Mouse (Mus musculus) CH12.LX (cell line): ENCODE measurements around the gene Cd81. TPM values are rescaled to one million over a fixed set of nuclear protein-coding genes. Genes with fewer than 3 reads are reported as not detected.

Experiments used
- DNase-seq: peaks from one replicate; pipeline ENCODE4 v3.0.0-alpha.2; 2013; ENCODE audit errors: extremely low read depth
- H3K27ac ChIP-seq: 2 replicates; pipeline ENCODE4 v1.5.1; 2012; ENCODE audit warnings: low read depth, mild to moderate bottlenecking, control low read depth, moderate library complexity; ENCODE audit not compliant: insufficient read depth
- H3K27me3 ChIP-seq: replicated peaks from 2 replicates; pipeline ENCODE3; 2012; ENCODE audit warnings: inconsistent platforms
- H3K36me3 ChIP-seq, 2 experiments: replicated peaks in 1 of 2; 2 replicates each; pipeline versions ENCODE3 to v1.6.1; 2012; ENCODE audit warnings: inconsistent platforms in 1 of 2, low read length in 1 of 2, mild to moderate bottlenecking in 1 of 2, mixed read lengths in 1 of 2, moderate library complexity in 1 of 2; ENCODE audit not compliant: control insufficient read depth in 1 of 2, insufficient read depth in 1 of 2
- H3K4me1 ChIP-seq, 2 experiments: 2 replicates each; pipeline ENCODE4 v1.6.1; 2012; ENCODE audit warnings: inconsistent platforms in 1 of 2, moderate library complexity in 1 of 2; ENCODE audit not compliant: insufficient read depth in 2 of 2, control insufficient read depth in 1 of 2
- H3K4me2 ChIP-seq: 2 replicates; pipeline ENCODE4 v1.6.1; 2012; ENCODE audit warnings: low read depth, mild to moderate bottlenecking, control low read depth; ENCODE audit not compliant: poor library complexity, insufficient read depth, severe bottlenecking
- H3K4me3 ChIP-seq, 3 experiments: fragments of 150-350 bp in 1 of 3; sonication (generic) in 1 of 3; replicated peaks in 1 of 3; 2 replicates each; pipeline versions ENCODE3 to v1.5.1; 2011 to 2012; ENCODE audit warnings: low read depth in 2 of 3, low read length in 2 of 3, mild to moderate bottlenecking in 2 of 3, moderate library complexity in 2 of 3, control low read depth in 1 of 3, improper control_type of control experiment in 1 of 3, inconsistent platforms in 1 of 3, mixed read lengths in 1 of 3; ENCODE audit not compliant: poor library complexity in 1 of 3
- H3K79me2 ChIP-seq: replicated peaks from 2 replicates; pipeline ENCODE4 v1.6.1; 2012; ENCODE audit warnings: mild to moderate bottlenecking, moderate library complexity; ENCODE audit not compliant: control insufficient read depth, poor library complexity, insufficient read depth, severe bottlenecking; ENCODE audit errors: extremely low read depth
- H3K9ac ChIP-seq: 2 replicates; pipeline ENCODE4 v1.6.1; 2012; ENCODE audit warnings: low read depth, mild to moderate bottlenecking, control low read depth, moderate library complexity; ENCODE audit not compliant: insufficient read depth
- H3K9me3 ChIP-seq: replicated peaks from 2 replicates; pipeline ENCODE3; 2012; ENCODE audit warnings: low read length, inconsistent platforms, mixed read lengths
- BHLHE40 ChIP-seq: IDR thresholded peaks from 2 replicates; pipeline ENCODE4 v1.6.1; 2011; ENCODE audit warnings: mild to moderate bottlenecking, low read depth, low read length, improper control_type of control experiment
- CHD1 ChIP-seq: IDR thresholded peaks from 2 replicates; pipeline ENCODE4 v1.6.1; 2012; ENCODE audit warnings: low read depth, low read length, improper control_type of control experiment, inconsistent platforms
- CHD2 ChIP-seq: IDR thresholded peaks from 2 replicates; pipeline ENCODE4 v1.6.1; 2011; ENCODE audit warnings: low read length, improper control_type of control experiment
- CTCF ChIP-seq, 2 experiments: IDR thresholded peaks in 1 of 2; conservative IDR thresholded peaks in 1 of 2; 2 replicates each; pipeline ENCODE4 v1.5.1; 2011 to 2012; ENCODE audit warnings: low read depth in 2 of 2, low read length in 2 of 2, improper control_type of control experiment in 1 of 2, inconsistent platforms in 1 of 2, mild to moderate bottlenecking in 1 of 2, moderate library complexity in 1 of 2
- E2F4 ChIP-seq: IDR thresholded peaks from 2 replicates; pipeline ENCODE4 v1.6.1; 2011; ENCODE audit warnings: low read depth, low read length, improper control_type of control experiment; ENCODE audit not compliant: insufficient replicate concordance
- ELF1 ChIP-seq: IDR thresholded peaks from 2 replicates; pipeline ENCODE4 v1.6.1; 2014; ENCODE audit warnings: low read depth, mild to moderate bottlenecking, inconsistent platforms, low read length, improper control_type of control experiment
- EP300 ChIP-seq: IDR thresholded peaks from 2 replicates; pipeline ENCODE4 v1.6.1; 2011; ENCODE audit warnings: low read length, improper control_type of control experiment
- ETS1 ChIP-seq: conservative IDR thresholded peaks from 2 replicates; pipeline ENCODE4 v1.6.1; 2012; ENCODE audit warnings: low read depth, mild to moderate bottlenecking, inconsistent platforms, low read length, improper control_type of control experiment, moderate library complexity
- GABPA ChIP-seq: IDR thresholded peaks from 2 replicates; pipeline ENCODE4 v1.6.1; 2012; ENCODE audit warnings: low read depth, low read length, improper control_type of control experiment, inconsistent platforms; ENCODE audit not compliant: insufficient replicate concordance
- HCFC1 ChIP-seq: IDR thresholded peaks from 2 replicates; pipeline ENCODE4 v1.6.1; 2012; ENCODE audit warnings: low read depth, mild to moderate bottlenecking, inconsistent platforms, low read length, improper control_type of control experiment
- IRF4 ChIP-seq: IDR thresholded peaks from 2 replicates; pipeline ENCODE4 v1.6.1; 2014; ENCODE audit warnings: low read depth, mild to moderate bottlenecking, inconsistent platforms, low read length, improper control_type of control experiment
- JUN ChIP-seq: IDR thresholded peaks from 2 replicates; pipeline ENCODE4 v1.6.1; 2011; ENCODE audit warnings: low read depth, mild to moderate bottlenecking, low read length, improper control_type of control experiment, moderate library complexity; ENCODE audit not compliant: insufficient read depth
- JUND ChIP-seq: conservative IDR thresholded peaks from 2 replicates; pipeline ENCODE4 v1.6.1; 2011; ENCODE audit warnings: low read depth, low read length, improper control_type of control experiment
- KAT2A ChIP-seq: IDR thresholded peaks from 2 replicates; pipeline ENCODE4 v1.6.1; 2012; ENCODE audit warnings: low read length, improper control_type of control experiment, inconsistent platforms; ENCODE audit not compliant: insufficient replicate concordance
- MAFK ChIP-seq: IDR thresholded peaks from 2 replicates; pipeline ENCODE4 v1.6.1; 2011; ENCODE audit warnings: low read length, improper control_type of control experiment; ENCODE audit not compliant: insufficient replicate concordance
- MAX ChIP-seq: IDR thresholded peaks from 2 replicates; pipeline ENCODE4 v1.6.1; 2011; ENCODE audit warnings: low read length, improper control_type of control experiment
- MAZ ChIP-seq: IDR thresholded peaks from 2 replicates; pipeline ENCODE4 v1.6.1; 2012; ENCODE audit warnings: low read depth, mild to moderate bottlenecking, inconsistent platforms, low read length, improper control_type of control experiment, moderate library complexity
- MEF2A ChIP-seq: IDR thresholded peaks from 2 replicates; pipeline ENCODE4 v1.6.1; 2014; ENCODE audit warnings: low read depth, mild to moderate bottlenecking, inconsistent platforms, low read length, improper control_type of control experiment, borderline replicate concordance
- MXI1 ChIP-seq: IDR thresholded peaks from 2 replicates; pipeline ENCODE4 v1.6.1; 2011; ENCODE audit warnings: mild to moderate bottlenecking, low read depth, low read length, improper control_type of control experiment
- MYC ChIP-seq: IDR thresholded peaks from 2 replicates; pipeline ENCODE4 v1.6.1; 2011; ENCODE audit warnings: low read depth, mild to moderate bottlenecking, improper control_type of control experiment, low read length
- NELFE ChIP-seq: IDR thresholded peaks from 2 replicates; pipeline ENCODE4 v1.6.1; 2011; ENCODE audit warnings: low read depth, low read length, improper control_type of control experiment
- PAX5 ChIP-seq: IDR thresholded peaks from 2 replicates; pipeline ENCODE4 v1.6.1; 2012; ENCODE audit warnings: low read length, inconsistent platforms, mixed read lengths
- POLR2A ChIP-seq: IDR thresholded peaks from 2 replicates; pipeline ENCODE4 v1.6.1; 2011; ENCODE audit warnings: low read depth, mild to moderate bottlenecking, improper control_type of control experiment, low read length
- POLR2AphosphoS2 ChIP-seq: IDR thresholded peaks from 2 replicates; pipeline ENCODE4 v1.6.1; 2011; ENCODE audit warnings: low read depth, low read length, improper control_type of control experiment
- RAD21 ChIP-seq: IDR thresholded peaks from 2 replicates; pipeline ENCODE4 v1.6.1; 2011; ENCODE audit warnings: low read depth, mild to moderate bottlenecking, low read length, improper control_type of control experiment, moderate library complexity
- RCOR1 ChIP-seq: conservative IDR thresholded peaks from 2 replicates; pipeline ENCODE4 v1.6.1; 2012; ENCODE audit warnings: low read depth, mild to moderate bottlenecking, inconsistent platforms, low read length, improper control_type of control experiment
- SIN3A ChIP-seq: IDR thresholded peaks from 2 replicates; pipeline ENCODE4 v1.6.1; 2012; ENCODE audit warnings: low read length, improper control_type of control experiment, inconsistent platforms
- SMC3 ChIP-seq: IDR thresholded peaks from 2 replicates; pipeline ENCODE4 v1.6.1; 2011; ENCODE audit warnings: low read depth, low read length, improper control_type of control experiment
- TBP ChIP-seq: conservative IDR thresholded peaks from 2 replicates; pipeline ENCODE4 v1.6.1; 2011; ENCODE audit warnings: low read depth, low read length, improper control_type of control experiment
- TCF12 ChIP-seq: IDR thresholded peaks from 2 replicates; pipeline ENCODE4 v1.6.1; 2014; ENCODE audit warnings: low read depth, mild to moderate bottlenecking, inconsistent platforms, low read length, improper control_type of control experiment
- UBTF ChIP-seq: IDR thresholded peaks from 2 replicates; pipeline ENCODE4 v1.6.1; 2012; ENCODE audit warnings: low read depth, mild to moderate bottlenecking, inconsistent platforms, low read length, improper control_type of control experiment, moderate library complexity
- USF2 ChIP-seq: conservative IDR thresholded peaks from 2 replicates; pipeline ENCODE4 v1.6.1; 2011; ENCODE audit warnings: low read depth, low read length, improper control_type of control experiment
- ZC3H11A ChIP-seq: IDR thresholded peaks from 2 replicates; pipeline ENCODE4 v1.6.1; 2012; ENCODE audit warnings: low read depth, mild to moderate bottlenecking, inconsistent platforms, low read length, improper control_type of control experiment
- ZKSCAN1 ChIP-seq: IDR thresholded peaks from 2 replicates; pipeline ENCODE4 v1.6.1; 2012; ENCODE audit warnings: low read depth, inconsistent platforms, low read length, improper control_type of control experiment, borderline replicate concordance
- ZMIZ1 ChIP-seq: IDR thresholded peaks from 2 replicates; pipeline ENCODE4 v1.6.1; 2012; ENCODE audit warnings: low read depth, mild to moderate bottlenecking, inconsistent platforms, low read length, improper control_type of control experiment
- ZNF384 ChIP-seq: IDR thresholded peaks from 2 replicates; pipeline ENCODE4 v1.6.1; 2012; ENCODE audit warnings: low read depth, low read length, improper control_type of control experiment, inconsistent platforms
- dilution Hi-C: fragments of 300-500 bp; cut with MboI; formaldehyde crosslinking; loops from 2 replicates; pipeline ENCODE4 v1.14.3; 2020; ENCODE audit warnings: low sequenced_read_pairs; ENCODE audit not compliant: extremely low pct_unique_long_range_greater_than_20kb, extremely low pct_ligation_motif_present
- in situ Hi-C: fragments of 300-500 bp; cut with MboI; formaldehyde crosslinking; loops from 3 replicates; pipeline ENCODE4 v1.14.3; 2019; ENCODE audit warnings: low sequenced_read_pairs, low pct_ligation_motif_present, low pct_unique_long_range_greater_than_20kb, mixed read lengths
- polyA plus RNA-seq: library from polyadenylated mRNA; unstranded; fragments of >175 nt; gene quantifications from 2 replicates; pipeline ENCODE4 v1.2.1, GENCODE M21; 2012; ENCODE audit warnings: low read depth; ENCODE audit not compliant: insufficient read length
- total RNA-seq, 2 experiments: library from RNA; depleted of rRNA; stranded (reverse); fragments of 300-350 nt in 1 of 2; fragments of >200 nt in 1 of 2; gene quantifications; 2 replicates each; pipeline ENCODE4 v1.2.3; 2012 to 2014

Gene Cd81
- total and polyA plus RNA-seq, 3 experiments: 318 to 352 (median 327) TPM

- H3K27ac ChIP-seq: peak overlapping the region; percentile 92
- no peak overlapping the region for H3K4me3 ChIP-seq
- peak overlapping the region; percentile 25; the same call in 1 of the 2 replicates for H3K9ac ChIP-seq
- H3K4me1 ChIP-seq: peaks cover 30 to 73% of the 10 kb centered on the region in 2 experiments
- in situ Hi-C loops (loop anchor here (25.0 kb wide), 1 partner anchor 559 kb away; the partner anchor contains the start of gene Lsp1), dilution Hi-C loops (no loop called here)
- H3K4me2 ChIP-seq: peak overlapping the region; percentile 46; the same call in 1 of the 2 replicates
- H3K9me3 ChIP-seq: peaks cover 13% of the 10 kb centered on the region
- H3K36me3 ChIP-seq: peaks cover 3 to 38% of the 10 kb centered on the region in 2 experiments
- peak; percentile 60; the same call in 1 of the 2 replicates for TF ChIP-seq MEF2A
- TF ChIP-seq ZC3H11A: no peak
- TF ChIP-seq SMC3: no peak
- TF ChIP-seq JUND: 0 out of 2 replicates have a peak, but pooled peaks have one; percentile 11
- peak; percentile 41 for TF ChIP-seq BHLHE40
- no peak for TF ChIP-seq NELFE
- 0 out of 2 replicates have a peak, but pooled peaks have one; percentile 14 for TF ChIP-seq TCF12
- TF ChIP-seq UBTF: no peak
- TF ChIP-seq RCOR1: 0 out of 2 replicates have a peak, but pooled peaks have one; percentile 42
- TF ChIP-seq RAD21: no peak
- peak; percentile 72; the same call in 1 of the 2 replicates for TF ChIP-seq IRF4
- no peak for TF ChIP-seq GABPA
- TF ChIP-seq HCFC1: 0 out of 2 replicates have a peak, but pooled peaks have one; percentile 14
- 0 out of 2 replicates have a peak, but pooled peaks have one; percentile 9 for TF ChIP-seq JUN
- no peak for TF ChIP-seq ZKSCAN1
- TF ChIP-seq ZNF384: no peak
- TF ChIP-seq TBP: peak; percentile 67; the same call in 1 of the 2 replicates
- peak; percentile 40; the same call in 1 of the 2 replicates for TF ChIP-seq POLR2A
- no peak; the same call in 1 of the 2 replicates for TF ChIP-seq CHD2
- TF ChIP-seq ZMIZ1: peak; percentile 20; the same call in 1 of the 2 replicates
- TF ChIP-seq MAFK: peak; percentile 23; the same call in 1 of the 2 replicates
- no peak for TF ChIP-seq KAT2A
- peak; percentile 78 for TF ChIP-seq MYC
- no peak for TF ChIP-seq CHD1
- TF ChIP-seq USF2: no peak
- TF ChIP-seq EP300: peak; percentile 51; the same call in 1 of the 2 replicates
- no peak for TF ChIP-seq E2F4
- TF ChIP-seq ETS1: peak; percentile 53
- peak; percentile 66 for TF ChIP-seq MAX
- no peak for TF ChIP-seq PAX5
- no peak for TF ChIP-seq MAZ
- no peak for TF ChIP-seq CTCF (conservative IDR thresholded peaks at IDR 0.05 in 1 of 2, IDR thresholded peaks at IDR 0.05 in 1 of 2; ENCODE audit: low read depth in 2 of 2, low read length in 2 of 2)
- no peak; the same call in 1 of the 2 replicates for TF ChIP-seq POLR2AphosphoS2
- peak; percentile 60; the same call in 1 of the 2 replicates for TF ChIP-seq SIN3A
- peak; percentile 38; the same call in 1 of the 2 replicates for TF ChIP-seq MXI1
- peak; percentile 34; the same call in 1 of the 2 replicates for TF ChIP-seq ELF1
- H3K27me3 ChIP-seq: no peaks in the 10 kb centered on the region
- peak; percentile 83 for DNase-seq
- H3K79me2 ChIP-seq: no peaks in the 10 kb centered on the region
These were observed 31.0 kb upstream of the Cd81 start for GRCm38 (mm10) chr7:143021356-143022164.
